28 mouse cellular contexts compared by ENCODE assay signal in the genomic region with DNA sequence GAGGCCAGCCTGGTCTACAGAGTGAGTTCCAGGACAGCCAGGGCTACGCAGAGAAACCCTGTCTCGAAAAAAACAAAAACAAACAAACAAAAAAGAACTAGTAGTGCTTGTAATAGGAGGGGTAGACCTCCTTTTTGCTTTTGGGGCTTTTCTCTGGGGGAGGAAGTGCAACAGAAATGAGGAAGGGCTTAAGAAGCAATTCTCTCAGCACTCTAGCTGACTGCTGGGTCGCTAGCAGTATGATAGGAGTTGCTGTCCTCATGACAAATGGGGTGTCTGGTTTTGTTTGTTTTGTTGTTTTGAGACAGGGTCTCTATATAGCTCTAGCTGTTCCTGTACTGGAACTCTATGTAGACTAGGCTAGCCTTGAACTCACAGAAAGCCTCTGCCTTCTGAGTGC. TPM values are rescaled to one million over a fixed set of nuclear protein-coding genes. Genes with fewer than 3 reads are reported as not detected.
DNase-seq lines count a peak whose midpoint lies in the region; ATAC-seq lines count a peak whose summit lies in the region.
"Had no signal": no experiment of that assay in that cellular context is flagged by ENCODE, and none has a peak within 500 bp of the region (broad histone marks: within the 10 kb centered on the region; RNA-seq: fewer than 3 reads in every experiment).

No protein-coding gene starts in this region.

- WGBS in intestine, embryonic 15.5 days = 71% methylated on average over 3 of the region's 3 CpGs

- H3K36me3 ChIP-seq in intestine, embryonic 15.5 days = no peaks in the 10 kb centered on the region

- no peaks in the 10 kb centered on the region for H3K4me1 ChIP-seq in intestine, embryonic 15.5 days (replicated peaks)
- H3K4me1 ChIP-seq: heart, embryonic 15.5 days; hindbrain, embryonic 12.5 days; midbrain, embryonic 12.5 days had no signal

- no peak overlapping the region for H3K9ac ChIP-seq in intestine, embryonic 15.5 days
- H3K9ac ChIP-seq: forebrain, embryonic 13.5 days; heart, embryonic 15.5 days; hindbrain, embryonic 12.5 days; liver, embryonic 15.5 days; lung, embryonic 14.5 days; midbrain, embryonic 12.5 days had no signal

- H3K9me3 ChIP-seq in intestine, embryonic 15.5 days = no peaks in the 10 kb centered on the region
- H3K9me3 ChIP-seq: forebrain, embryonic 13.5 days; heart, embryonic 15.5 days; hindbrain, embryonic 12.5 days; liver, embryonic 15.5 days; megakaryocyte, embryonic 14.5 days; midbrain, embryonic 12.5 days had no signal

- no peak overlapping the region for H3K4me2 ChIP-seq in intestine, embryonic 15.5 days (replicated peaks)
- H3K4me2 ChIP-seq: forebrain, embryonic 13.5 days; heart, embryonic 15.5 days; hindbrain, embryonic 12.5 days; liver, embryonic 15.5 days; lung, embryonic 14.5 days; midbrain, embryonic 12.5 days had no signal

- H3K27ac ChIP-seq in intestine, embryonic 15.5 days = no peak overlapping the region
- H3K27ac ChIP-seq: forebrain, embryonic 13.5 days; heart, embryonic 15.5 days; hindbrain, embryonic 12.5 days; hindbrain, postnatal 0 days; kidney, postnatal 0 days; liver, embryonic 15.5 days; midbrain, embryonic 12.5 days had no signal

- no peaks in the 10 kb centered on the region for H3K27me3 ChIP-seq in intestine, embryonic 15.5 days (replicated peaks)
- H3K27me3 ChIP-seq: forebrain, embryonic 13.5 days; heart, embryonic 15.5 days; hindbrain, embryonic 12.5 days; liver, embryonic 15.5 days; megakaryocyte, embryonic 14.5 days; midbrain, embryonic 12.5 days had no signal

- peak; percentile 70 for DNase-seq in A20 (ENCODE audit: low read depth, low spot score)
- DNase-seq in B cell, adult 2 months = peak; percentile 31 to 35
- no peak for DNase-seq in ovary, postnatal 36 days (ENCODE audit: low spot score)
- DNase-seq in ovary, adult 18-20 months (ENCODE audit: low spot score) = no peak
- DNase-seq: adrenal gland, postnatal 14 days; cerebellum, adult 11-12 months; cerebellum, adult 9-11 months; gastrocnemius, postnatal 10 days; kidney, adult 8-10 months; layer of hippocampus, adult 9-11 months; liver; lung, embryonic 14.5 days; lung, postnatal 14 days; right cerebral cortex, adult 18-20 months; thymus, postnatal 14 days had no signal

- peak; percentile 66 for ATAC-seq in granulocyte monocyte progenitor cell, adult 5-6 weeks (replicated peaks; ENCODE audit: poor library complexity, severe bottlenecking)
- peak; percentile 46; the same call in 1 of the 2 replicates for ATAC-seq in neutrophil, adult 5-6 weeks (ENCODE audit: extremely low read depth, insufficient number of reproducible peaks, low FRiP score, poor library complexity, severe bottlenecking)
- ATAC-seq in intestine, embryonic 15.5 days = no peak
- ATAC-seq: forebrain, embryonic 13.5 days; hindbrain, postnatal 0 days; intestine, embryonic 16.5 days had no signal

- no peak overlapping the region for H3K4me3 ChIP-seq in intestine, embryonic 15.5 days (replicated peaks)
- H3K4me3 ChIP-seq: erythroblast, embryonic 14.5 days; forebrain, embryonic 13.5 days; heart, embryonic 15.5 days; hindbrain, embryonic 12.5 days; liver, embryonic 15.5 days; midbrain, embryonic 12.5 days had no signal

RNA-seq across cellular contexts. Expression of gene Pim2, which starts 13.5 kb away (rescaled TPM):
- 6.3 and 7.1 TPM in 2 replicates for total RNA-seq in granulocyte monocyte progenitor cell, adult 5-6 weeks (2014; fragmentation: Nextera tagmentation)
- 0.78 and 1.5 TPM in 2 replicates for total RNA-seq in granulocyte monocyte progenitor cell, adult 5-6 weeks (2017)
- 9.3 and 9.5 TPM in 2 replicates for total RNA-seq in neutrophil, adult 5-6 weeks (2017)
- 11.3 and 12.6 TPM in 2 replicates for polyA plus RNA-seq in intestine, embryonic 15.5 days (2015; fragmentation: Nextera tagmentation; extraction: Ambion mirVana)

RNA-seq across cellular contexts. Expression of gene Slc35a2, which starts 19.3 kb away (rescaled TPM):
- 18.7 and 35.6 TPM in 2 replicates for total RNA-seq in granulocyte monocyte progenitor cell, adult 5-6 weeks (2014; fragmentation: Nextera tagmentation)
- total RNA-seq in granulocyte monocyte progenitor cell, adult 5-6 weeks (2017) = 14.6 and 19.6 TPM in 2 replicates
- total RNA-seq in neutrophil, adult 5-6 weeks (2017) = 23.4 and 25.0 TPM in 2 replicates
- polyA plus RNA-seq in intestine, embryonic 15.5 days (2015; fragmentation: Nextera tagmentation; extraction: Ambion mirVana) = 36.5 and 39.5 TPM in 2 replicates

RNA-seq across cellular contexts. Expression of gene Otud5, which starts 23.4 kb away (rescaled TPM):
- total RNA-seq in granulocyte monocyte progenitor cell, adult 5-6 weeks (2014; fragmentation: Nextera tagmentation) = 44.0 and 47.5 TPM in 2 replicates
- total RNA-seq in granulocyte monocyte progenitor cell, adult 5-6 weeks (2017) = 56.4 and 57.4 TPM in 2 replicates
- total RNA-seq in neutrophil, adult 5-6 weeks (2017) = 200 and 206 TPM in 2 replicates
- polyA plus RNA-seq in intestine, embryonic 15.5 days (2015; fragmentation: Nextera tagmentation; extraction: Ambion mirVana) = 37.6 and 37.7 TPM in 2 replicates

RNA-seq across cellular contexts. Expression of gene Pqbp1, which starts 34.5 kb away (rescaled TPM):
- 53.9 and 80.4 TPM in 2 replicates for total RNA-seq in granulocyte monocyte progenitor cell, adult 5-6 weeks (2014; fragmentation: Nextera tagmentation)
- total RNA-seq in granulocyte monocyte progenitor cell, adult 5-6 weeks (2017) = 130 and 144 TPM in 2 replicates
- 190 and 213 TPM in 2 replicates for total RNA-seq in neutrophil, adult 5-6 weeks (2017)
- polyA plus RNA-seq in intestine, embryonic 15.5 days (2015; fragmentation: Nextera tagmentation; extraction: Ambion mirVana) = 101 and 104 TPM in 2 replicates

RNA-seq across cellular contexts. Expression of gene Timm17b, which starts 34.6 kb away (rescaled TPM):
- 80.9 and 119 TPM in 2 replicates for total RNA-seq in granulocyte monocyte progenitor cell, adult 5-6 weeks (2014; fragmentation: Nextera tagmentation)
- 62.7 and 111 TPM in 2 replicates for total RNA-seq in granulocyte monocyte progenitor cell, adult 5-6 weeks (2017)
- 33.0 and 43.4 TPM in 2 replicates for total RNA-seq in neutrophil, adult 5-6 weeks (2017)
- polyA plus RNA-seq in intestine, embryonic 15.5 days (2015; fragmentation: Nextera tagmentation; extraction: Ambion mirVana) = 128 and 131 TPM in 2 replicates

Comparison
In these comparisons a context has a peak if more than half of its experiments do, and no peak if none do; other contexts are left out.
1. DNase-seq: peak in A20 (single experiment) and B cell, adult 2 months (2 of 2); none in ovary, postnatal 36 days (single experiment) and ovary, adult 18-20 months (single experiment).